Mouse (Mus musculus): ENCODE results near the gene Gsto1. TPM values are rescaled to one million over a fixed set of nuclear protein-coding genes. Genes with fewer than 3 reads are reported as not detected.
A peak's percentile ranks its signal among the peaks of the same experiment; 100 is the strongest.

Gene Gsto1
- polyA plus RNA-seq, 1 experiment from 2014 or later: 105 TPM

GRCm38 (mm10) chr19:47865353-47865947 lies 10.7 kb downstream of the Gsto1 start, which contains the start of gene Gsto2:
Gene Gsto2, plus strand, starts transcription at chr19:47865534.
- Histone ChIP-seq H3K4me1 (ENCODE audit: control insufficient read depth, insufficient read depth, low read length) (0 out of 2 replicates have a peak, but pooled peaks cover 4% of the 10 kb centered on the region), H3K36me3 (ENCODE audit: control insufficient read depth, insufficient read depth, low read length) (no peaks in the 10 kb centered on the region), H3K27me3 (replicated peaks; ENCODE audit: control insufficient read depth, insufficient read depth, low read length) (no peaks in the 10 kb centered on the region), H3K4me3 (ENCODE audit: low read depth, low read length) (peak within 1 kb of the TSS; percentile 55), H3K9me3 (replicated peaks; ENCODE audit: control insufficient read depth, low read length) (no peaks in the 10 kb centered on the region), H3K9ac (ENCODE audit: low read length) (peak within 1 kb of the TSS; percentile 89), H3K4me2 (ENCODE audit: low read length) (peak within 1 kb of the TSS; percentile 76), H3K27ac (ENCODE audit: low read depth, low read length) (peak within 1 kb of the TSS; percentile 87)
- under 1% methylated on average over 49 of the region's 49 CpGs for WGBS
- ATAC-seq (peak; percentile 100), DNase-seq (ENCODE audit: low spot score) (peak; percentile 99)

GRCm38 (mm10) chr19:47867628-47868175 lies 12.9 kb downstream of the Gsto1 start:
- H3K36me3 ChIP-seq (ENCODE audit: control insufficient read depth, insufficient read depth, low read length): no peaks in the 10 kb centered on the region
- DNase-seq (ENCODE audit: low spot score) (no peak), ATAC-seq (no peak)
- WGBS: 72% methylated on average over 4 of the region's 4 CpGs
- no peak overlapping the region for H3K4me3 ChIP-seq (ENCODE audit: low read depth, low read length)
- H3K27me3 ChIP-seq (replicated peaks; ENCODE audit: control insufficient read depth, insufficient read depth, low read length): no peaks in the 10 kb centered on the region
- no peak overlapping the region for H3K4me2 ChIP-seq (ENCODE audit: low read length)
- H3K27ac ChIP-seq (ENCODE audit: low read depth, low read length): no peak overlapping the region
- H3K4me1 ChIP-seq (ENCODE audit: control insufficient read depth, insufficient read depth, low read length): 0 out of 2 replicates have a peak, but pooled peaks cover 4% of the 10 kb centered on the region
- no peaks in the 10 kb centered on the region for H3K9me3 ChIP-seq (replicated peaks; ENCODE audit: control insufficient read depth, low read length)
- no peak overlapping the region for H3K9ac ChIP-seq (ENCODE audit: low read length)

- Histone ChIP-seq H3K27ac (ENCODE audit: low read depth, low read length) (no peak overlapping the region), H3K9ac (ENCODE audit: low read length) (no peak overlapping the region), H3K27me3 (replicated peaks; ENCODE audit: control insufficient read depth, insufficient read depth, low read length) (no peaks in the 10 kb centered on the region), H3K9me3 (replicated peaks; ENCODE audit: control insufficient read depth, low read length) (no peaks in the 10 kb centered on the region), H3K4me3 (ENCODE audit: low read depth, low read length) (no peak overlapping the region), H3K4me2 (ENCODE audit: low read length) (no peak overlapping the region), H3K4me1 (ENCODE audit: control insufficient read depth, insufficient read depth, low read length) (0 out of 2 replicates have a peak, but pooled peaks cover 4% of the 10 kb centered on the region), H3K36me3 (ENCODE audit: control insufficient read depth, insufficient read depth, low read length) (no peaks in the 10 kb centered on the region)
- no peak for ATAC-seq
- DNase-seq (ENCODE audit: low spot score): no peak
- 80% methylated on average over 4 of the region's 4 CpGs for WGBS
Measured at GRCm38 (mm10) chr19:47868951-47869350, 14.2 kb downstream of the Gsto1 start.

GRCm38 (mm10) chr19:47869516-47869915 lies 14.7 kb downstream of the Gsto1 start:
- no peak overlapping the region for H3K4me3 ChIP-seq (ENCODE audit: low read depth, low read length)
- 72% methylated on average over 3 of the region's 3 CpGs for WGBS
- no peak overlapping the region for H3K4me2 ChIP-seq (ENCODE audit: low read length)
- no peak overlapping the region for H3K9ac ChIP-seq (ENCODE audit: low read length)
- ATAC-seq (no peak), DNase-seq (ENCODE audit: low spot score) (no peak)
- H3K4me1 ChIP-seq (ENCODE audit: control insufficient read depth, insufficient read depth, low read length): 0 out of 2 replicates have a peak, but pooled peaks cover 4% of the 10 kb centered on the region
- no peaks in the 10 kb centered on the region for H3K27me3 ChIP-seq (replicated peaks; ENCODE audit: control insufficient read depth, insufficient read depth, low read length)
- H3K36me3 ChIP-seq (ENCODE audit: control insufficient read depth, insufficient read depth, low read length): no peaks in the 10 kb centered on the region
- no peak overlapping the region for H3K27ac ChIP-seq (ENCODE audit: low read depth, low read length)
- H3K9me3 ChIP-seq (replicated peaks; ENCODE audit: control insufficient read depth, low read length): no peaks in the 10 kb centered on the region

GRCm38 (mm10) chr19:47870102-47870666 lies 15.4 kb downstream of the Gsto1 start:
- Histone ChIP-seq H3K27ac (ENCODE audit: low read depth, low read length) (no peak overlapping the region), H3K36me3 (ENCODE audit: control insufficient read depth, insufficient read depth, low read length) (no peaks in the 10 kb centered on the region), H3K9ac (ENCODE audit: low read length) (no peak overlapping the region), H3K4me3 (ENCODE audit: low read depth, low read length) (no peak overlapping the region), H3K27me3 (replicated peaks; ENCODE audit: control insufficient read depth, insufficient read depth, low read length) (no peaks in the 10 kb centered on the region), H3K4me1 (ENCODE audit: control insufficient read depth, insufficient read depth, low read length) (no peaks in the 10 kb centered on the region), H3K4me2 (ENCODE audit: low read length) (no peak overlapping the region), H3K9me3 (replicated peaks; ENCODE audit: control insufficient read depth, low read length) (no peaks in the 10 kb centered on the region)
- WGBS: 79% methylated on average over 7 of the region's 7 CpGs
- DNase-seq (ENCODE audit: low spot score) (no peak), ATAC-seq (no peak)

- Histone ChIP-seq H3K4me2 (ENCODE audit: low read length) (no peak overlapping the region), H3K4me3 (ENCODE audit: low read depth, low read length) (no peak overlapping the region), H3K9ac (ENCODE audit: low read length) (no peak overlapping the region), H3K27me3 (replicated peaks; ENCODE audit: control insufficient read depth, insufficient read depth, low read length) (no peaks in the 10 kb centered on the region), H3K4me1 (ENCODE audit: control insufficient read depth, insufficient read depth, low read length) (no peaks in the 10 kb centered on the region), H3K36me3 (ENCODE audit: control insufficient read depth, insufficient read depth, low read length) (no peaks in the 10 kb centered on the region), H3K9me3 (replicated peaks; ENCODE audit: control insufficient read depth, low read length) (no peaks in the 10 kb centered on the region), H3K27ac (ENCODE audit: low read depth, low read length) (no peak overlapping the region)
- no peak for DNase-seq (ENCODE audit: low spot score)
- no peak for ATAC-seq
- WGBS: 26% methylated on average over 10 of the region's 10 CpGs
Measured at GRCm38 (mm10) chr19:47871515-47871914, 16.7 kb downstream of the Gsto1 start.

- Histone ChIP-seq H3K27me3 (replicated peaks; ENCODE audit: control insufficient read depth, insufficient read depth, low read length) (no peaks in the 10 kb centered on the region), H3K4me3 (ENCODE audit: low read depth, low read length) (no peak overlapping the region), H3K4me1 (ENCODE audit: control insufficient read depth, insufficient read depth, low read length) (no peaks in the 10 kb centered on the region), H3K36me3 (ENCODE audit: control insufficient read depth, insufficient read depth, low read length) (no peaks in the 10 kb centered on the region), H3K9ac (ENCODE audit: low read length) (no peak overlapping the region), H3K4me2 (ENCODE audit: low read length) (no peak overlapping the region), H3K27ac (ENCODE audit: low read depth, low read length) (no peak overlapping the region), H3K9me3 (replicated peaks; ENCODE audit: control insufficient read depth, low read length) (no peaks in the 10 kb centered on the region)
- 84% methylated on average over 15 of the region's 15 CpGs for WGBS
- DNase-seq (ENCODE audit: low spot score) (no peak), ATAC-seq (no peak)
Measured at GRCm38 (mm10) chr19:47876252-47876651, 21.5 kb downstream of the Gsto1 start.

- no peak for ATAC-seq
Measured at GRCm38 (mm10) chr19:47881538-47881937, 26.8 kb downstream of the Gsto1 start.

More at GRCm38 (mm10) chr19:47881538-47881937, 26.8 kb downstream of the Gsto1 start:
- Histone ChIP-seq H3K36me3 (ENCODE audit: control insufficient read depth, insufficient read depth, low read length) (no peaks in the 10 kb centered on the region), H3K9me3 (replicated peaks; ENCODE audit: control insufficient read depth, low read length) (no peaks in the 10 kb centered on the region), H3K4me2 (ENCODE audit: low read length) (no peak overlapping the region), H3K27me3 (replicated peaks; ENCODE audit: control insufficient read depth, insufficient read depth, low read length) (no peaks in the 10 kb centered on the region), H3K4me3 (ENCODE audit: low read depth, low read length) (no peak overlapping the region), H3K27ac (ENCODE audit: low read depth, low read length) (no peak overlapping the region), H3K4me1 (ENCODE audit: control insufficient read depth, insufficient read depth, low read length) (no peaks in the 10 kb centered on the region), H3K9ac (ENCODE audit: low read length) (no peak overlapping the region)
- WGBS: 83% methylated on average over 7 of the region's 7 CpGs
- DNase-seq (ENCODE audit: low spot score): no peak

Data from forebrain, embryonic 14.5 days (tissue).